Mouse (Mus musculus): ENCODE measurements around the gene Trim37.
"Not testable (repeated sequence)": the region's sequence is repeated elsewhere in the genome, so short reads cannot be mapped to it uniquely, and the experiment has no call there.

Trim37 gene

GRCm38 (mm10) chr11:87233377-87233776 is 106.5 kb downstream of the Trim37 start:
- no peak for DNase-seq

GRCm38 (mm10) chr11:87234743-87235485 is 108.0 kb downstream of the Trim37 start:
- no peak for DNase-seq

DNA sequence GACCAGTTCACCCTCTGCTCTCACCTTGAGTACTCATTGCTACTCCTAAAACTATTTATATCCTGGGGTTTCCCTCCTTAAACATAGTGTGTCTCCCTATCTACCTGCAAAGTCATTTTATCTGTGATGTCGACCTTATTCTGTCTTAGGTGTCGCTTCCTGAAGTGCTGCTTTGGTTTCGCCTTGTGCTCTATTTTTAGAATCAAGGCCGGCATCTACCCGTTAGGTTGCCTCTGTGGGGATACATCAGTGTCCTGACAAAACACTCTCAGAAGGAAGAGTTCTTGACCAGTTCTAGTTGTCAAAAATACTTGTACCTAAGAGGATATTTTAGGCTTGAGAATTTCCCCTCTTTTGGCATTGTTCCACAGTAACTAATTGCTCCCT is 108.6 kb downstream of the Trim37 start:
- DNase-seq: no peak

GRCm38 (mm10) chr11:87238891-87239530 is 112.1 kb downstream of the Trim37 start:
- no peak for DNase-seq

- no peak for DNase-seq
Measured at GRCm38 (mm10) chr11:87240141-87240832, 113.4 kb downstream of the Trim37 start.

DNA sequence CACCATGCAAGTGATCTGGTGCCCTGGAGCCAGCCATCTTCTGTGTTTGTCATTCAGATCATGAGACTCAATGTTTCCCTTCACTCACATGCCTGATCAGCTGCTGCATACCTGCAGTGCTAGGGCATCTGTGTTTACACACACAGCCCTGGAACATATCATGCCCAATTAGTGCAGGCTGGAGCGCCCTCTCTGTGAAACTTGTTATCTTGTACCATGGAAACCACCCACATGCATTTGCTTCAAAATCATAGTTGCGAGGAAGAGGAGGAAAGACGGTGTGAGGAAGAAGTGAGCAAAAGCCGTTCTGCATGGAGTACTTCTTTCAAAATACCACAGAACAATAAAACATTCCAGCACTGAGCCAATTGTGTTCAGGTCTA is 113.9 kb downstream of the Trim37 start:
- DNase-seq: no peak

- DNase-seq: no peak
Measured at GRCm38 (mm10) chr11:87241256-87241655, 114.4 kb downstream of the Trim37 start.

DNA sequence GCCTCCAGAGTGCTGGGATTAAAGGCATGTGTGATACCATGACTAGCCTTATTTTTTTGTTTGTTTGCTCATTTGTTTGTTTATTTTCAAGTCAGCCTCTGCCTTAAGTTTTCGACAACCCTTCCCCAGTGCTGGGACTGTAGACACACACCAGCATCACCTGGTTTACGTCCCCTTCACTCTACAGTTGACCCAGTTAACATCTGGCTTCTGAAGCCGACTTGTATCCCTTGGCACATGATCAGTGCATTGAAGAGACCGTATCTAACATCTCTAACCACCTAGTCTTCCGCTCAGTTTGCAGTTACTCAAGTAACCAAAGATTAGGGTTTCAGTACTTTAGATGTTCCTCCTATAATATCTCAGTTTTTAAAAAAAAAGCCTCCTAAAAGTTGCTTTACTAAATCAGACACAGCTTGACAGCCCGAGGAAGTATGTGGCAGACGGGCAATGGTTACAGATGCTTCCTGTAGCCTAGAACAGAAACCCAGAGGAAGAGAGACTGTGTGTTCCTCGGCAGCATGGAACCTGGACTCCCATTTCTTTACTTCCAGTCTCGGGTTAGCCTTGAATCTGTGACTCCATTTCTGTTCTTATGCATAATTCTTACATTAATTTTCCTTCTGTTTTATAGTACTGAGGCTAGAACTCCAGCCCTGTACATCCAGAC is 118.4 kb downstream of the Trim37 start:
- no peak for DNase-seq

- no peak for DNase-seq
Measured at GRCm38 (mm10) chr11:87246107-87246651, 119.3 kb downstream of the Trim37 start.

DNA sequence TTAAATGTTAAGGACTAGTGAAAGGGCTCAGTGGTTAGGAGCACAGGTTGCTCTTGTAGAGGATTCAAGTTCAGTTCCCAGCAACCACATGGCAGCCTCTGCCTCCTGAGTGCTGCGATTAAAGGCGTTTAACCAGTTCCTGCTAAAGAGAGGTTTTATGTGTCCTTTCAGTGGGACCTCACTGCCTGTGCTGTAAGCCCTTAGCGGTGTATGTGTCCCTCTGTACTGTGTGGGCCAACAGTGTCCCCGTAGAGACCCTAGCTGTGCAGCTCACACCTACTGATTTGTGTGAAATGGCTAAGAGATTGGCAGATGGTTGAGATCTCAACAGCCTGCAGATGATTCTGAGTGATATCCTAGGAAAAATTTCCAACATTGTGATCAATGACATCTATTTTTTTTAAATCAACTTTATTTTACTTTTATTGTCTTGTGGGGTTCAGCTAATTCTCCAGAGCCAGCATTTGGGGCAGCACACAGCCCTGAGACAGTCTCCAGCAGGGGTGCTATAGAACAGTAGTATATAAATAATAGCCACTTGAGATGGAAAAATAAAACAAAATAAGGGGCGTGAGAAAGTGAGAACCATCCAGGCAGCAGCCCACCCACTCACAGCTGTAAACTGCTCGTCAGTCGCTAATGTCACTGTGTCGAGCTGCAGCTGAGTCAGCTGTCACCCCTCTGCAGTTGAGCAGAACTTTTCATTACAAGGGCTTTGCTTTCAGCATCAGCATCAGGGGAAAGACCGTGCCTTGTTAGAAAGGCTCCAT is 120.0 kb downstream of the Trim37 start:
- no peak for DNase-seq

DNA sequence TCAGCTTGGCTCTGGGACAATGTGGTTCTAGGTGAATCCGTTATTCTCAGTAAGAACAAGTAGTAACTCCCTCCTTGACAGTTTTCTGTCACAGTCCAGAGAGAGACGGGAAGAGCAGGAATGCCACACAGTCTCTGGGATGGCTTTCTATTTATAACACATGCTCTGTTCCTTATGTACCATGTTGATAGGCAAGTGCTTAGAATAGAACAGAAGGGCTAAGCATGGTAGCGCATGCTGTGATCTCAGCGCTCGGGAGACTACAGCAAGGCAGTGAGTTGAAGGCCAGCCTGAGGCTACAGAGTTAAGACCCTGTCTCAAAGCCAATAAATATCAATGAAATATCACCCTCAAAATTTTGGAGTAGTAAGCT is 120.6 kb downstream of the Trim37 start:
- DNase-seq: no peak

- no peak for DNase-seq
Measured at GRCm38 (mm10) chr11:87250132-87250531, 123.3 kb downstream of the Trim37 start.

DNA sequence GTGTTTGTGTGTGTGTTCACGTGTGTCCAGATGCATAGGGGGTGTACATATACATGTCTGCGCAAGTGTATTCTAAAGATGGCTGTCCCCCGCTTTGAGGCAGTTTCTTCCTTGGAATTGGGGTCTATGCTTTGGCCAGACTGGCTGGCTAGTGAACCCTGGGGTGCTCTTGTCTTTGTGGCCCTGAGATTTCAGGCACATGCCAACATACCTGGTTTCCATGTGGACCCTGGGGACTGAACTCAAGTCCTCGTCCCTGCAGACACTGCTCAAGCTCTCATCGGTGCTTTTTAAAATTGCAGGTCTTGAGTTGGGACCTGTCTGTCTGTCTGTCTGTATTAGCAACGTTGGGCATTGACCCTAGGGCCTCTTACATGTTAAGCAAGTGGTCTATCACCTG is 126.4 kb downstream of the Trim37 start:
- no peak for DNase-seq

DNA sequence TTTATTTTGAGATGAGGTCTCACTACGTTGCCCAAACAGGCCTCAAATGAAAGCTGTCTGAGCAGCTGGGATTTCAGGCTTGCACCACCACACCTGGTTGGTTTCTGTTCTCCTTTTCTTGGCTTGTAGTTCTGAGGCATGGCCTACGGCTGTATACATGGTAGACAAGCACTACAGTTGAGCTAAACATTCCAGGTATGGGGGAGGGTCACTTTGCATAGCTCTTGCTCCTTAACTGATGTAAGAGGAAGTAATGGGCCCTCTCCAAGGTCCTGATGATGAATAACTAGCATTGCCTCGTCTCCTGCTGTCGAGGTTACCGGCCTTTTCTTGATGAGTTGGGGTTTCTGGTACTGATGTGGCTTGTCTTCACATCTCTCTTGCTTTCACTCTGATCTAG is 127.3 kb downstream of the Trim37 start:
- no peak for DNase-seq

GRCm38 (mm10) chr11:87257282-87257681 is 130.4 kb downstream of the Trim37 start:
- no peak for DNase-seq

DNA sequence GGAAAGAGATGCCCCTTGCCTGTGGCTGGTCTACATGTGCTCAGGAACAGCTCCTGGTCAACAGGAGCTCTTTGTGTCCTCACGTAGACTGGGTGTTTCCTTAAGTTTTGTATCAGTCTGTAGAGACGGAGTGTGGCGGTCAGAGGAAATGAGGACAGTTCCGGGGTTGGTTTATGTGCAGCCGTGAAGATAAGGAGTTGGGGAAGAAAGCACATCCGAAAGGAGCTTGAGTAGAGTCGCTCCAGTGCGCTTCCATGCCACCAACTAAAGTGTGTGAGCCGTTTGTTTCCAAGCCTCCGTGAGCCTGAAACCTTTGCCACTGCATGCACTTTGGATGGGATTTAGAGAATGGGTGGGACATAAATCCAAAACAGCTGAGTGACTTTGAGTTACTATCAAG is 132.9 kb downstream of the Trim37 start:
- DNase-seq: no peak

DNA sequence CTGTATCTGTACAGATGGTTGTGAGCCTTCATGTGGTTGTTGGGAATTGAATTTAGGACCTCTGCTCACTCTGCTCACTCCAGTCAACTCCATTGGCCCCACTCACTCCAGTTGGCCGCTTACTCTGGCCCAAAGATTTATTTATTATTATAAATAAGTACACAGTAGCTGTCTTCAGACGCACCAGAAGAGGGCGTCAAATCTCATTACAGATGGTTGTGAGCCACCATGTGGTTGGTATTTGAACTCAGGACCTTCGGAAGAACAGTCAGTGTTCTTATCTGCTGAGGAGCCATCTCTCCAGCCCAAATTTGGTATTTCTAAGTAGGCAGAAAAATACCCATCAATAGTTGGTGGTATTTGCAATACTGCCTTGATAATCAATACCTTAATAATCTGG is 134.8 kb downstream of the Trim37 start:
- not testable (repeated sequence) for DNase-seq

DNA sequence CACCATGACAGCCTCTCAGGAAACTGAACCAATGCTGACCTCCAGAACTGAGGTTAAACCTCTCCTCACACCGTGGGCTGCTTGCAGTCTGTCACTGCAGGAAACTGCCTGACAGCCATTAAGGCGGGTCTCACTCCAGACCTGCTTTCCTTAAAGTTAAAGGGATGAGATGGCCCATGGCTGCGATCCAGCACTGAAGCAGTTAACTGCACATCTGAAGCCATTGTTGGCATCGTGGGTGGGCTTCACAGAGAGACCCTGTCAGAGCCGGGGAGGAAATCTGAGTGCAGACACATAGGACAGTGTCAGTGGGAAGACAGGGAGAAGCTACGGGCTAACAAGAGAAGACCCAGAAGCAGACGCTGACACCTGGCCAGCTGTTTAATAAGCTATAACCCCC is 137.1 kb downstream of the Trim37 start:
- no peak for DNase-seq

GRCm38 (mm10) chr11:87266246-87266645 is 139.4 kb downstream of the Trim37 start:
- no peak for DNase-seq

GRCm38 (mm10) chr11:87268803-87269202 is 141.9 kb downstream of the Trim37 start:
- no peak for DNase-seq

Measured in spleen, adult 18-20 months (tissue).